Mouse (Mus musculus) embryonic stem cell, embryonic (primary cell): ENCODE results near the gene Epb41l4b.

Source experiments
- CTCF ChIA-PET, 4 experiments: fragments of 300-600 bp in 2 of 4; fragments of 350-600 bp in 2 of 4; sonication (Branson Sonifier 250); formaldehyde crosslinking; loops; one replicate each; lab custom pipeline; 2022; ENCODE audit warnings: inconsistent platforms in 2 of 4; lab: Charles Lee
- POLR2A ChIA-PET, 4 experiments: fragments of 300-600 bp in 2 of 4; fragments of 350-600 bp in 2 of 4; sonication (Branson Sonifier 250); formaldehyde crosslinking; loops; one replicate each; lab custom pipeline; 2022; ENCODE audit warnings: antibody characterized with exemption in 4 of 4, inconsistent platforms in 1 of 4; lab: Charles Lee

Epb41l4b gene

DNA sequence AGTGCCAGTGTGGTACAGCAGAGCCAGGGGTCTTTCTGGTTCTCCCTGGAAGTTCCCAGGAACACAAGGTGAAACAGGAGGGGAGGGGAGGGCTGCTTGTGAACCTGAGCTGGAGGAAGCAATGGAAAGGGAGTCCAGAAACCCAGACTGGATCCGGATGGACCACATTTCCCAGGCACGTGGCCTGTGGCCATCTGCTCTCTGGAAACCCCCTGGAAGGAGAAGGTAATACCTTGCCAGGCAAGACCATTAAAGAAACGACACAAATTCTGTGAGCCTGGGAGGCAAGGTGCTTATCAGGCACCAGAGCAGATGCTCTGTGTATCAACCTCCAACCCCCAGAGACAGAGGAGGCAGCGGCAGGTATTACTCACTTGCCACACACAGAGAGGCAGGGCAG, 8.7 kb downstream of the Epb41l4b start:
- POLR2A ChIA-PET: interaction anchor here in 3 of 4 experiments (0.9 to 1.4 kb wide), 6 partner anchors 19 to 117 kb away, joined by 3 to 5 read pairs (median 3); no protein-coding TSS in a partner anchor
- CTCF ChIA-PET: interaction anchor here in 1 of 4 experiments (1.1 to 1.8 kb wide), 2 partner anchors 90 to 117 kb away, joined by 3 to 7 read pairs; no protein-coding TSS in a partner anchor

DNA sequence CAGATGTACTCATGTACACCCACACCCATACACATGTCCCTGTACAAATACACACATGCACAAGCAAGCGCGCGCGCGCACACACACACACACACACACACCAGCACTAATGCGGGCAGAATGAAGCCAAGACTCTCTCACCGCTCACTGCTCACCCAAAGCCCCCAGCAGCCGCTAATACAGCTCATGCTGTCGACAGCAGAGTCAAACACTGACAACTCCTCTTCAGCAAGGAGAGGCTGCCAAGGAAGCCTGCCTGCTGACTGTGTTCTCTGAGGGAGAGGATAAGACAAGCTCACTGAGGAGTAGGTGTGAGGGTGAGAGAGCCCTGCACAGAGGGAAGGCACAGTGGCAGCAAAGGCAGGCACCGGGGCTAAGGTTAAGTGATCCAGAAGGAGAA, 11.4 kb downstream of the Epb41l4b start:
- ChIA-PET POLR2A (interaction anchor here in 1 of 4 experiments (1.5 kb wide), 1 partner anchor 8 kb away, joined by 3 read pairs; no protein-coding TSS in a partner anchor), CTCF (interaction anchor here in 2 of 4 experiments (0.7 to 1.1 kb wide), 2 partner anchors 12 kb away, joined by 4 to 5 read pairs; no protein-coding TSS in a partner anchor)

DNA sequence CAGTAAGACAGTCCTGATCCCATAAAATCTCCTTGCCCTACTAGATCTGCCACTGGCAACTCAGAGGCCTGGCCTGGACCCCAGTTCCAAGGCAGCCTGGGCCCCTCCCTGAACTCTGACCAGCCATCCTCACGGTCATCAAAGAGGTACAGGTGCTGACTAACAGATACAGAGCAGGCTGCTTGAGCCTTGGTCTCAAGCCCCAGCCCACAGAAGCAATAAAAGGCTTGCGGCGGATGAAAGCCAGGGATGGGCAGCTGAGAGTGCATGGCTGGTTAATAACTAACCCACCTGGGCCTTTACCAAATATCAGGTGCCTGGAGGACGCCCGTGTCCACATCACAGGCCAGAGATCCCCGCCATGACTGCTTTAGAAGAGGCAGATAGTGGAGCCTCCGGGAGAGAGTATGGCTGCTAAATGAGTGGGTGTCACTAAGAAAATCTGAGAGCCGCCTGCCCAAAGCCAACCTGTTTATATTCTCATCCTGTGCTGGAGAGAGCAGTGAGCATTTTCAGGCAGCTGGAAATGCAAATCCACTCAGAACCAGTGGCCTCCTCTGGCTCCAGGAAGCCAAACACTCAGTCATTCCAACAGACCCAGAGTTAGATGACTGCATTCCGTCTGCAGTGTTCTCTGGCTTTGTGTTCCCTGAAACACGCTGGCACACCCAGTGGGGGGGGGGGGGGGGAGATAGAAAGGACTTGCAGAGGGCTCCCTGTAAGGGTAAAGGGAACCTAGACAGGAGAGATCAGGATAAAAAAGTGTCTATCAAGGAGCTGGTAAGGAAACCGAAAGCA, 13.3 kb downstream of the Epb41l4b start:
- ChIA-PET POLR2A (interaction anchor here in 3 of 4 experiments (0.6 to 1.6 kb wide), 10 partner anchors 9 to 428 kb away, joined by 3 to 6 read pairs (median 4); no protein-coding TSS in a partner anchor), CTCF (interaction anchor here in 2 of 4 experiments (0.6 to 1.1 kb wide), 2 partner anchors 19 to 135 kb away, joined by 3 read pairs; no protein-coding TSS in a partner anchor)

DNA sequence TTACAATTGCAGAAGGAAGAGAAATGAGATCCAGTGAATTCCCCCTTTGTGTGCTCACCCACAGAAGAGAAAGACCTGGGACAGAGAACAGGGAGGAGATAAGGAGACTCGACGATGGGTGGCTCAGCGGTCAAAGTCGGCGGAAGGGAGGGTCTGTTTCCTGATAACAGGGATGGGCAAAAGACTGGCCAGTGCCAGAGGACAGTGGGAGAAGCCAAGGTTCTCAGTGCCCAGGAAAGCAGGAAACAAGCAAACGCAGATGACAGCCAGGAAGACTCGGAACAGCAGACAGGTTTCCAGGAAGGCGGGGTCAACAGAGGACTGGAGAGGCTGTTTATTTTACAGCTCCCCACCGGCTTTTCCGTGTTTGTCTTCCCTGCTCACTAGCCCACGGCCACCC, 20.2 kb downstream of the Epb41l4b start:
- POLR2A ChIA-PET: interaction anchor here in 2 of 4 experiments (0.6 to 1.6 kb wide), 8 partner anchors 9 to 367 kb away, joined by 3 to 6 read pairs (median 3); no protein-coding TSS in a partner anchor
- CTCF ChIA-PET: no interaction called here

DNA sequence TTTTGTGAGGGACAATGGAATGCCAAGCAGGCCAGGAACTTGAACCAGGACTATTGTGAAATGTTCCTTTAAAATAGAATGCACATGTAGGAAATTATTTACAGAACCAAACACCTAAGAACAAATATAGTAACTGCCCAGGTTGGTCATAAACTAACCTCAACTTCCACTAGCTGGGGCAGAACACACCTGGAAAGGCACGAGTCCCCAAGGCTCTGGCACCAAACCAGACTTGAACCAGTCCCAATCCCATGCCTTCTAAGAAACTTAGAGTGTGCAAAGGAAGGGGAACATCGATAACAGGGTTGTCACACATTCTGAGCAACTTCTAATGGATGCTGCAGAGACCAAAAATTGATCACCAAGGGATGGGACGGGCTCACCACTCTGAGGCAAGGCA, 21.1 kb downstream of the Epb41l4b start:
- CTCF ChIA-PET: no interaction called here

DNA sequence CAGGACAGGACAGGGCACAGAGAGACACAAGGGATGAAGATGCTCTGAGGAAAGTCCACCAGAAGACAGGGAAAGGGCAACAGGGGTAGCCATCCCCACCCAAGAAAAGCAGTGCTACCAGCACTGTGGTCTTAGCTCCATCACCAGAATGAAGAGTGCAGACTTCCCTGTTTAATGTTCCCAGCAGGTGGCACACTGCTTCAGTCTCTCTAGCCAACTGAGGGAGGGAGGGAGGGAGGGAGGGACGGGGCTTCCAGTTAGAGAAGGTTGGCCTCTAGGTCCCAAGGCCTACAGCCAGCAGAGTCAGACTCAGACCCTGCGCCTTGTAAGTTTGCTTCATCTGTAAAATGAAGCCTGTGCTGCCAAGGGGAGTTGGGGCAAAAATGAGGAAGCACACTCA, 22.7 kb downstream of the Epb41l4b start:
- ChIA-PET POLR2A (interaction anchor here in 2 of 4 experiments (0.6 to 1.1 kb wide), 5 partner anchors 9 to 190 kb away, joined by 3 to 5 read pairs (median 3); no protein-coding TSS in a partner anchor), CTCF (interaction anchor here (0.5 to 1.0 kb wide), 15 partner anchors 12 to 1085 kb away, joined by 3 to 12 read pairs (median 3); no protein-coding TSS in a partner anchor)

More for the DNA sequence above, 21.1 kb downstream of the Epb41l4b start:
- POLR2A ChIA-PET: interaction anchor here in 1 of 4 experiments (1.0 kb wide), 2 partner anchors 40 to 58 kb away, joined by 3 to 4 read pairs; no protein-coding TSS in a partner anchor

DNA sequence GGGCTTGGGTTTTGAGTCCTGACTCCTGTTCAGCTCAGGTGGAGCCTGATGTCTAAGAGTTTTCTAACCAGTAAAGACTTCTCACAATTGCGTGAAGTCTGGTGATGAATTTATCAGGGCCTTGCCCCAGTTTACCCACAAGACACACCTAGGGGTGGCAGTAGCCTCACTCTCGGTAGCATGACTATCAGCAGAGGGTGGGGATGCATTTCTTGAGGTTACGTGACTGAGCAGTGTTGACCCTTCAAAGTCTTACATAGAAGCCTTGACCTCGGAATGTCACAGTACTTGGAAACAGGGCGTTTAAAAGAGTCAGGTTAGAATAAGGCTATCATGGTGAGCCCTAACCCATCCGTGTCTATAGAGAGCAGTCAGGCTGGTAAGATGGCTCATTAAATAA, 23.3 kb downstream of the Epb41l4b start:
- ChIA-PET CTCF (interaction anchor here (0.5 to 1.0 kb wide), 15 partner anchors 12 to 1084 kb away, joined by 3 to 12 read pairs (median 3); no protein-coding TSS in a partner anchor), POLR2A (interaction anchor here in 2 of 4 experiments (0.6 to 1.1 kb wide), 5 partner anchors 23 to 1065 kb away, joined by 3 to 4 read pairs (median 3); no protein-coding TSS in a partner anchor)

DNA sequence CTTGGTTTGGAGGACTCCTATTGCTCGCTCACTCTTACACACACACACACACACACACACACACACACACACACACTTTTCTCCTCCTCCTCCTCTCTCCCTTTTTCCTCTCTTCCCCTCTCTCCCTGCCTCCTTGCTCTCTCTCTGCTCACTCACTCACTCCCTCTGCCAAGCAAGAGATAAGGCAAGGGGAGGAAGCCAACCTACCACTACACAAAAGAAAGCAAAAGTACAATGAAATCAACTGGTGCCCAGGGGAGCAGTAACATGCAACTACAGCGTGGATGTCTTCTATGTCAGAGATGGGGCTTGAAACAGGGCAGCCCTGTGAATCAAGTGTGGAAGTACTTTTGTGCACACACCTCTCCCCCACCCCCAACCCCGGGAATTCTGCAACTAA, 24.4 kb downstream of the Epb41l4b start:
- ChIA-PET POLR2A (no interaction called here), CTCF (interaction anchor here in 2 of 4 experiments (0.5 to 0.7 kb wide), 3 partner anchors 27 to 434 kb away, joined by 3 to 5 read pairs (median 4); no protein-coding TSS in a partner anchor)

DNA sequence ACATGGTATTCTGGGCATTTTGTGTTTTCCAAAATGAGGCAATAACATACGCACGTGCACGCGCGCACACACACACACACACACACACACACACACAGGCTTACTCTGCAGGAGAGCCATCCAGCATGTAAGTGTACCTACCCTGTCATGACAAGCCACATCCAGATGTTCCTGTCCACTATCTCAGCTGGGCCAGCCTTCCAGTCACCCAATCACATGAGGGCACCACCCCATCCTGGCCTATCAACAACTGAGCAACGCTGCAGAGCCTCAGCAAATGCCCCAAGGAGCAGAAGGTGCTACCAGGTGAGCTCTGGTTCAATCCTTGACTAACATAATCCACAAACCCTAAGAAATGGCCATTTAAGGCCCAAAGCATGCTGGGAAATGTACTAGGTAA, 27.0 kb downstream of the Epb41l4b start:
- POLR2A ChIA-PET: no interaction called here
- CTCF ChIA-PET: no interaction called here

DNA sequence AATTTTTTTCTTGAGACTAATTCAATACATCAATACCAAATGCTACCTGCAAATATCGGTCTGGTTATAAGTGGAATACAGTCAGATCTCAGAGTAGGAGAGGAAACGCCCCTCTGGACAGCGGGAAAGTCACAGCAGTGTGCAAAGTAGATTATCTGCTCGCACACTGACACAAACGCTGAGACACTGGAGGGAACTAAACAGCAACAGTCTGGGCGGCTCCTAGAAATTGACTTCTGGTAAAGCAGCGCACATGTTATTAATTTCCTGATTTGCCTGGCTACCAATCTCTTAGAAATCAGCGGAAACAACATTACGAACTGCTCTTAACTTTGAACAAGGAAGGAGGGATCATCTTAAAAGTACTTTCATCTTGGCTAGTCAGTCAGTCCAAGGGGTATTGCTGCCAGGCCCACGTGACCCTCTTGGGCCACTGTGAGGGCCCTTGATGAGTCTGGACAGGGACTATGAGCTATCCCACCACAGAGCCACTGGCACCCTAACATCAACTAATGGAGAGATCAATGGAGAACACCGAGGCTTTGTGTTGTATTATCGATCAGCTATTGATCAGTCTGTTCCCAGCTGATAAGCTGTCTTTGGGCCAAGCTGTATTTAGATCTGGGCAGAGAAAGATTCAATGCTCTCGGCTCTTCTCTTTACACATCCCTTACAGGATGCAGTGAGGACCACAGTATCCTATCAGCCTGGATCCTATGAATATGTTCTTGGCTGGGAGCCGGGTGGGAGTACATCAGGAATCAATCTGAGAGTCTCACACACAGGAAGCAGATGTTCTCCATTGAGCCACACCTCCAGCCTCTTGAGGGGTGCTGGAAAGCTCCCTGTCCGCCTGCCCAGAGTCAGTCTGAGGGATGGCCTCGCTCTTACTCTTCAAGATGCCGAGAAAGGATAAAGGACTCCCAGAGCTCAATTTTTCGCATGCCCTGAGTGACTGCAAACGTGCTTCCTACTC, 28.3 kb downstream of the Epb41l4b start:
- ChIA-PET POLR2A (interaction anchor here in 1 of 4 experiments (0.5 to 2.1 kb wide), 2 partner anchors 19 to 24 kb away, joined by 3 to 5 read pairs; no protein-coding TSS in a partner anchor), CTCF (interaction anchor here in 1 of 4 experiments (0.6 kb wide), 1 partner anchor 113 kb away, joined by 9 read pairs; no protein-coding TSS in a partner anchor)

DNA sequence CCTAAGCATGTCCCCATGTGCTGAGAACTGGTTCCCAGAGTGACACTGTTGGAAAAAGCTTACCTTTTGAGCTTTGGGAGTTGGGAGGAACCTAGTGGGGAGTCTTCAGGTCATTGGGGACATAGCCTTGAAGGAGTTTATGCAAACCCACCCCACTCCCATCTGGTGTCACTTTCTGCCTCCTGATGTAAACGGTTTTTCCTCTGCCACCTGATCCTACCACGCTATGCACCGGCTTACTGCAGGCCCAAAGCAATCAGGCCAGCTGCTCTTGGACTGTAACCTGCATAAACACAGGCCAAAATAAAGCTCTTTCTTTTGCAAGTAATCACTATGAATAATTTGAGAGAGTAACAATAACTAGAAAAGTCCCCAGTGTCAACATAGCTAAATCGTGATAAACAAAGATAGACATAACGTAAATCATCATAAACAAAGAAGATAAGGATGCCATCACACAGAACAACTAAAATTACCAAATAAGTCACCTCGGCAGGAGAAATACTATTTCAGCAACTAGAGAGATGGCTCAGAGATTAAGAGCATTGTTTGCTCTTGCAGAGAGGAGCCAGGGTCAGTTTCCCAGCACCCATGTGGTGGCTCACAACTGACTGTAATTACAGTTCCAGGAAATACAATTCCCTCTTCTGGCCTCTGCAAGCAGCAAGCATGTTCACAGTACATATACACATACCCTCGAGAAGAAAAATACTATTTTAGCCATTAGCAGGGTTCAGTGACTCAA, 29.6 kb downstream of the Epb41l4b start:
- ChIA-PET CTCF (interaction anchor here in 3 of 4 experiments (0.6 to 1.4 kb wide), 4 partner anchors 49 to 328 kb away, joined by 3 to 5 read pairs (median 4); no protein-coding TSS in a partner anchor), POLR2A (interaction anchor here in 1 of 4 experiments (0.8 to 2.2 kb wide), 5 partner anchors 10 to 56 kb away, joined by 3 to 6 read pairs (median 5); no protein-coding TSS in a partner anchor)

DNA sequence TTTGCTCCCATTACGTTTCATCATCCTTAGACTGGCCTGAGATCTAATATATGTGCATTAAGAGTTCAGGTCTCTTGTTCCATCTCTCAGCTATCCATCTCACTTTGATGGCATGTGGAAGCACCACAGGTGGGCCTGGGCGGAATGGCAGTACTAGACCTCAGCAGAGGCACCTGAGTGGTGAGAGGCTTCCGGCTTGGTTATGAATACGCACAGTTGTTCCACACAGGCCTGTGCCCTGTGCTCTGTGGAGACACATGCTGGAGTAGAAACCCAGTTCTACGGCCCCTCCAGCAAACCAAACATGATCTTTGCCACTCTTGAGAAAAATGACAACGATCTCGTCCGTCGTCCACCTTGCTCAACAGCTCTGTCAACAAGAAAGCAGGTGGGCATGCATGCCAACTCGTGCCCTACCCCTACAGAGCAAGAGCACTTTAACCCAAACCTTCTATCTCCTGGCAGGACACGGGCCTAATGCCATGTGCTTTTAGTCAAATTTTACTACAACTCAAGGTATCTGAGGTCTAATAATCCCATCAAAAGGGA, 31.2 kb downstream of the Epb41l4b start:
- CTCF ChIA-PET: interaction anchor here in 3 of 4 experiments (0.5 to 1.4 kb wide), 4 partner anchors 47 to 456 kb away, joined by 3 to 16 read pairs (median 4); partner anchors contain the start of gene Pakap (in 1 of the 3)

DNA sequence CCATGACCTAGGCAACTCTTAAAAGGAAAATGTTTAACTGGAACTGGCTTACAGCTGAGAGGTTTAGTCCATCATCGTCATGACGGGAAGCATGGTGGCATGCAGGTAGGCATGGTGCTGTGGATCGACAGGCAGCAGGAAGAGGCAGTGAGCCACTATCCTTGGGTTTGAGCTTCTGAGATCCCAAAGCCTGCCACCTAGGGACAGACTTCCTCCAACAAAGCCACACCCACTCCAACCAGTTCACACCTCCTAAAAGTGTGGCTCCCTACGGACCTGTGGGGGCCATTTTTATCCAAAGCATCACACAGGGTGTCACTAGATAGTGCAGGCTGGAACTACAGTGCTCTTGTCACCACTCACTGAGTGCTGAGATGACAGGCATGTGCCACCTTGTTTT, 31.8 kb downstream of the Epb41l4b start:
- ChIA-PET POLR2A (interaction anchor here in 3 of 4 experiments (1.1 to 2.1 kb wide), 5 partner anchors 18 to 845 kb away, joined by 3 to 5 read pairs (median 4); partner anchors contain the start of gene Txn1 (in 1 of the 3)), CTCF (interaction anchor here in 3 of 4 experiments (0.5 to 2.1 kb wide), 3 partner anchors 46 to 94 kb away, joined by 3 to 16 read pairs (median 12); no protein-coding TSS in a partner anchor)

More for the DNA sequence above, 31.2 kb downstream of the Epb41l4b start:
- POLR2A ChIA-PET: interaction anchor here in 3 of 4 experiments (0.9 to 2.2 kb wide), 8 partner anchors 10 to 844 kb away, joined by 3 to 6 read pairs (median 3); partner anchors contain the start of gene Txn1 (in 1 of the 3)

DNA sequence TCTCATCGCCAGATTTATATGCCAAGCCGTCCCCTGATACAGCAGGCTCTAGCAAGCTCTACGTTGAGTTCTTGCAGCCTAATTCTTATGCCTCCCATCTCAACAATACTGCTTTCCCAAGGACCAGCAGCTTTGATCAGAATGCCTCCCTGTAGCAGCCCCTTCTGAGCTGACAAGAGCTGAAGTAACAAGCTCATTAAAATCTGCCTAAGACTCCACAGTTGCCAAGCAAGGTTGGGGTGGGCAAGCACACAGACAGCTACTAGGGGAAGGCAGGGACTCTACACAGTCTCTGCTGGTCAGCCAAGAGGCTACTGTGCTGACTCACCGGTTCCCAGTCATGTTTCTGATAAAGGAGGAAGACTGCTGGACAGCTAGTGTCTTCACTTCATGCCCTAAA, 33.7 kb downstream of the Epb41l4b start:
- ChIA-PET CTCF (interaction anchor here in 3 of 4 experiments (1.1 to 2.1 kb wide), 4 partner anchors 92 to 162 kb away, joined by 4 to 12 read pairs (median 5); no protein-coding TSS in a partner anchor), POLR2A (interaction anchor here in 1 of 4 experiments (1.5 to 1.6 kb wide), 2 partner anchors 16 to 18 kb away, joined by 3 to 5 read pairs; no protein-coding TSS in a partner anchor)

DNA sequence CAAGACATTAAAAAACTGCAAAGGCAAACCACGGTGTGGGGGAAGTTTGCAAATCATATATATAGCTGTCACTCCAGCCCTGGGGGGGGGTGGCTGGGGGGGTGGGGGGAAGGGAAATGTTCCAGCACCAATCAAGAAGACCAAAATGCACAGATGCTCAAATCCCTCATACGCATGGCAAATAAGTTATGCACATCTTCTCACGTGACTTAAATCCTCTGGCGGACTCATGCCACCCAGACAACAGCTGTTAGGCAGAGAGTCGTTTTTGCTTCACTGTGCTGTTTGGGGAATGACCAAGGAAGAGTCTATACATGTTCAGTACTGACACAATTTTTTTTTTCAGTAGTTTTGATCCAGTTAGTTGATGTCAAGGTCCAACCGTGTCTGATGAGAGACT, 37.9 kb downstream of the Epb41l4b start:
- ChIA-PET POLR2A (interaction anchor here in 2 of 4 experiments (0.6 to 1.2 kb wide), 5 partner anchors 14 to 1737 kb away, joined by 3 read pairs; no protein-coding TSS in a partner anchor), CTCF (interaction anchor here in 1 of 4 experiments (0.5 kb wide), 1 partner anchor 88 kb away, joined by 7 read pairs; no protein-coding TSS in a partner anchor)

DNA sequence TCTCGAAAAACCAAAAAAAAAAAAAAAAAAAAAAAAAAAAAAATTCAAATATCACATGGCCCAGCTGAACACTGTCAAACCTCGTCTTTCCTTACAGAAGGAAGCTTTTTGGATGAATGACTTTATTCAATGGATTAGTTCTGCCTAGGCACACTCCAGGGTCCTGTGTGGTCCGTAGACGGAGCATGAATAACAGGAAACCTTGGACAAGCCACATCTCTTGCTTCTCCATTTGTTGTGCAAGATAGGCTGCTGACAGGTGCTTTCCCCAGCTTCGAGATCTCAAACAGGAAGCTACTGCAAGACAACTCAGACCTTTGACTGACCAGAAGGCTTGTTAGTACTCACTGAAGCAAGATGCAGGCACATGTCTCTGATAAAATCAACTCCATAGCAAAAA, 39.4 kb downstream of the Epb41l4b start:
- CTCF ChIA-PET: no interaction called here
- POLR2A ChIA-PET: no interaction called here
